Mouse (Mus musculus): ENCODE data around the gene Leng1. TPM values are rescaled to one million over a fixed set of nuclear protein-coding genes. Genes with fewer than 3 reads are reported as not detected.
A peak's percentile ranks its signal among the peaks of the same experiment; 100 is the strongest.

The Leng1 gene
- polyA plus RNA-seq, 1 experiment from 2014 or later: 25.7 TPM

DNA sequence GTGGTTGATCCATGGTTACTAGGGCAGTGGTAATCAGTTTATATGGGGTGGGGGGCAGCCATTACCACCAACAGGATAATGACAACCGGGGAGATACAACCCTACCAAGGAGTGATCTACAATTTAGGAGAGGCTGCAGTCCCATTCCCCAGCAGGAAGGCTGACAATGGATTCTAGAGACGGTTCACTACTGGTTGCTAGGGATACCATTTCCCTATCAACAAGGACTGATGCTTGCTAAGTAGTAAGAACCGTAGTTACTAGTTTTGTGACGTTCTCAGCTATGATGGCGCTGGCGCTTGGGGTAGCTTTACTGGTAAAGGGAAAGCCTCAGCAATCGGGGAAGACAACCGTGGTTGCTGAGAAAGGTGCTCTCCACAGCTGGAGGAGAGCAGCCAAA is 19.1 kb upstream of the Leng1 start:
- peak; percentile 43 for ATAC-seq (ENCODE audit: low FRiP score, low read depth)
- H3K4me1 ChIP-seq: peaks cover 13% of the 10 kb centered on the region
- no peaks in the 10 kb centered on the region for H3K27me3 ChIP-seq (replicated peaks)
- H3K9me3 ChIP-seq: no peaks in the 10 kb centered on the region
- 71% methylated on average over 8 of the region's 8 CpGs for WGBS
- H3K4me2 ChIP-seq (replicated peaks): no peak overlapping the region
- H3K9ac ChIP-seq: no peak overlapping the region
- peaks cover 18% of the 10 kb centered on the region; the same call in 1 of the 2 replicates for H3K36me3 ChIP-seq
- H3K27ac ChIP-seq: peak overlapping the region; percentile 11; the same call in 1 of the 2 replicates
- H3K4me3 ChIP-seq: no peak overlapping the region

DNA sequence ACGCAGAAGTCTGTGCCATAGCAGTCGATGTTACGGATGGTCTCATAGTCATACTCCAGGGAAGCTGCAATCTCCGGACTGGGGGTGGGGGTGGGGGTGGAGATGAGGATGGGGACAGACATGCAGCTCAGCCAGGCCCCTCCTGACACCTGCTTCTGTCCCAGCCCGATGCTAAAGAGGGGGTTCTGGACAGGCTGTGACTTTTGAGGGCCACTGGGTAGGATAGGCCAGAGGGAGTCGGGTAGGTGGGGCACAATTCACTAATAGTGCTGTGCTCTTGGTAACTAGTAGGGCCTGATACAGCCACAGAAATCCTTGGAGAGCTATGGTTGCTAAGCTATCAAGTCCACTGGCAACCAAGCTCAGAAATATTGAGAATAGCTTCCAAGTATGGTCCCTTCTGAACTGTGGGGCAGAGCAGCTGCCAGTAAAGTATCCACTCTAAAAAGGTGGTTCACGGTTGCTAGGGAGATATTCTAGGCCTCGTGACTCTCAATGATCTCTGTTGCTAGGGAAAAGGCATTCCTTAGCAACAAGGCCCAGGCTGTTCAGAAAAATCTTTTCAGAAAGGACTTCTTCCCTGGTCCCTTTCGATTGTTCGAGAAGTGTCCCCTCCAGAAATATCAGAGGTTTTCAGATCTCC is 18.4 kb upstream of the Leng1 start:
- Histone ChIP-seq H3K4me3 (no peak overlapping the region), H3K4me1 (peaks cover 13% of the 10 kb centered on the region), H3K36me3 (peaks cover 18% of the 10 kb centered on the region; the same call in 1 of the 2 replicates), H3K27me3 (replicated peaks) (no peaks in the 10 kb centered on the region), H3K27ac (peak overlapping the region; percentile 11; the same call in 1 of the 2 replicates), H3K9me3 (no peaks in the 10 kb centered on the region), H3K9ac (no peak overlapping the region), H3K4me2 (replicated peaks) (no peak overlapping the region)
- peak; percentile 68 for ATAC-seq (ENCODE audit: low FRiP score, low read depth)
- 63% methylated on average over 10 of the region's 10 CpGs for WGBS

DNA sequence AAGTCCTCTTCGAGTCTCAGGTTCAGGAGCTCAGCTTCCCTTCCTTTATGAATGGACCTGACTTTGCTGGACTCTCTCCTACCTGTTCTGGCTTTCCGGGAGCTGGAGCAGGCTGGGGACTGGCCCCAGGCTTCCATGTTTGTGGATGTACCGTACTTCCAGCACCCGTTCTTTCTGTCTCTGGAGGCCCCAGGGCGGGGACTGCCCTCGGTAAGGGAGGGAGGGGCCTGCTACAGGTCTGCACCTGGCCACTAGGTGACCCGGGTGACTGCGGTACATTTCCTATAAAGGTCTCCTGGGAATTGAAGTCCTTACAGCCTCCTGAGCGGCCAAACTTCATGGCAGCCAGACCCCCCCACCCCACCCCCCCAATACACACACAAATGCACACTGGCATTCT is 11.7 kb upstream of the Leng1 start, which contains the start of gene Tmc4:
Gene Tmc4 (minus strand): TSS at position 212 of the 400 bp plus-strand sequence.
- H3K27ac ChIP-seq: no peak within 1 kb of the TSS
- peaks cover 6% of the 10 kb centered on the region for H3K36me3 ChIP-seq
- ATAC-seq (ENCODE audit: low FRiP score, low read depth): no peak
- no peak within 1 kb of the TSS for H3K4me2 ChIP-seq (replicated peaks)
- no peaks in the 10 kb centered on the region for H3K9me3 ChIP-seq
- 55% methylated on average over 9 of the region's 9 CpGs for WGBS
- no peaks in the 10 kb centered on the region for H3K27me3 ChIP-seq (replicated peaks)
- H3K4me3 ChIP-seq: no peak within 1 kb of the TSS
- no peaks in the 10 kb centered on the region for H3K4me1 ChIP-seq
- H3K9ac ChIP-seq: no peak within 1 kb of the TSS

DNA sequence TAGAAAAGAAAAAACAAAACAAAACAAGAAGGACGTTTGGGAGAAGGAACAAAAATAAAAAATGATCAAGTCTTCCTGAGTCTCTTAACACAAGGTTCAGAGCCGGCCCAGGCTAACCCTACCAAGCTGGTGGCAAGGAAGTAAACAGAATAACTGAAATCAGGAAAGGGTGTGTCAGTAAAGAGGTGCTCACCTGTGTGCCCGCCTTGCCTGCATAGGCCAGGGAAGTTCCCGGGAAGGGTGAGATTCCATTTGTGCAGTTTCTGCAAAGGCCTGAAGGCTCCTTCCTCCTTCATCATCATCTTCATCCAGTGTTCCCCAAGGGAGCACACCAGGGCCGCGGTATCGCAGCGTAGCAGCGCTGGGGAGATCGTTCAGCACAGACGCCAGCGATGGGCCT is 10.7 kb upstream of the Leng1 start:
- no peaks in the 10 kb centered on the region for H3K27me3 ChIP-seq (replicated peaks)
- no peak overlapping the region for H3K4me2 ChIP-seq (replicated peaks)
- no peak overlapping the region for H3K4me3 ChIP-seq
- peaks cover 6% of the 10 kb centered on the region for H3K36me3 ChIP-seq
- H3K9ac ChIP-seq: no peak overlapping the region
- WGBS: 90% methylated on average over 12 of the region's 12 CpGs
- no peaks in the 10 kb centered on the region for H3K9me3 ChIP-seq
- H3K4me1 ChIP-seq: no peaks in the 10 kb centered on the region
- no peak overlapping the region for H3K27ac ChIP-seq
- no peak for ATAC-seq (ENCODE audit: low FRiP score, low read depth)

DNA sequence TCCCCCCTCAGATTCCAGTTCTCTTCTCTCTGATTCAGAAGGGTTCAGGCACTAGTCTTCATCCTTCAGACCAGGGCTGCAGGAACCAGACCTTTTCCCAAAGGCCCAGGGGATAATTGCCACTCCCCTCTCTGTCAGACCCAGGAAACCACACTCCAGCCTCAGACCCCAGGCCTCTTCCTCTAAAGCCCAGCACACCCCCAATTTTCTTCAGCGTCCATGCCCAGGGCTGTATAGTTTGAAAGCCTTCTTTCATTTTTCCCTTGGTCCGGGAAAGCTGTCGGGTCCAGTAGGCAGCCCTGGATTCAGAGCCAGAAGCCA is 9.5 kb upstream of the Leng1 start:
- H3K27ac ChIP-seq: no peak overlapping the region
- H3K4me1 ChIP-seq: no peaks in the 10 kb centered on the region

DNA sequence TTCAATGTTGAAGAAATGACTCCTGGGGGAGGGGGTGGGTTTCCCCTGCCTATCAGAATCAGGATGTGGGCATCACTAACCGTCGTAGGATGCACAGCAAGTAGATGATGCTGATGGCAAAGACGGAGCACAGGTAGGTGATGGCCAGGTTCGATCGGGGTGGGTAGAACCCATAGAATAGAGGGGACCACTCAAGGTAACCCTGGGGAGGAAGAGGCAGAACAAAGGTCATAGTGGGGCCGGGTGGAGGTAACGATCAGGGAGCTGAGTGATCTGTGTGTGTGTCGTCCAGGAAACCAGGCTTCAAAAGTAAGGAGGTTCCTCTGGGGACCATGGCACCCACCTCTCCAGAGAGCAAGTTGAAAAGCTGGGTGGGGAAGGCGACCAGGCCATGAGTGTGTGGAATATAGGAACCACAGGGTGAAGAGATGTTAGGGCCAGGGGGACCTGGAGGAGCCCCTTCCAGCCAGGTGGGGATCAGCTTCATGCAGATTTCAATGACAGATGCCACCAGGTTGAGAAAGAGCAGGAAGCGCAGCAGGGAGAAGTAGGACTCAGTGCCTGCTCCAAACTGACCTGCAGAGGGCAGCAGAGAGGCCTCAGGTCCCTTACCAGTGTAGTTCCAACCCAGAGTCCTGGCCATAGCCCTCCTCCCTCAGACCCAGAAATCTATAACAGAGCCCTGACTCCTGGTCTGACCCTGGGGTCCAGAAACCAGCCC is 9.0 kb upstream of the Leng1 start:
- H3K4me1 ChIP-seq: no peaks in the 10 kb centered on the region
- peak; percentile 81 for ATAC-seq (ENCODE audit: low FRiP score, low read depth)
- H3K9me3 ChIP-seq: no peaks in the 10 kb centered on the region
- H3K36me3 ChIP-seq: peaks cover 6% of the 10 kb centered on the region
- no peaks in the 10 kb centered on the region for H3K27me3 ChIP-seq (replicated peaks)
- H3K4me2 ChIP-seq (replicated peaks): no peak overlapping the region
- H3K27ac ChIP-seq: no peak overlapping the region
- 77% methylated on average over 10 of the region's 10 CpGs for WGBS
- H3K4me3 ChIP-seq: no peak overlapping the region
- no peak overlapping the region for H3K9ac ChIP-seq

More for the DNA sequence above, 9.5 kb upstream of the Leng1 start:
- no peak overlapping the region for H3K4me3 ChIP-seq
- H3K9ac ChIP-seq: no peak overlapping the region
- no peak overlapping the region for H3K4me2 ChIP-seq (replicated peaks)
- no peak for ATAC-seq (ENCODE audit: low FRiP score, low read depth)
- peaks cover 6% of the 10 kb centered on the region for H3K36me3 ChIP-seq
- 78% methylated on average over 3 of the region's 3 CpGs for WGBS
- H3K9me3 ChIP-seq: no peaks in the 10 kb centered on the region
- no peaks in the 10 kb centered on the region for H3K27me3 ChIP-seq (replicated peaks)

DNA sequence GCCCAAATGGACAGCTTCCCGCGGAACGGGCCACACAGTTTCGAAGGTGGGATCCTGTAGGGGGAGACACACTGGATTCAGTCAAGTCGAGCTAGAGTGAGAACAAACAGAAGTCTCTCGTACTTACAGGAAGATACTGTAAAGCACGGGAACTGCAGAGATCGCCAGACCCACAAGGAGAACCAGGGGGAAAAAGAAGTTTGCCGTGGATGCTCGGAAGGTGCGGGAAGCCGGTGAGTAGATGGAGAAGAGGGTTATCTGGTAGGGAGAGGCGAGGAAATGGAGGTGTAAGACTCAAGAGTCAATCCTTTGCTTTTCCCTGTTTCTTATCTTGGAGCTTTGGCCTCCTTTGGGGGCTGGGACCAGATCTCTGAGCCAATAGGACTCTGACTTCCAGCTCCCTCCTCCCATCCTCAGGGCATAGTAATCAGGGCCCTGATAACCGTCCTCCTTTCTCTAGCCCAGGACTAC is 1.3 kb upstream of the Leng1 start:
- Histone ChIP-seq H3K4me3 (no peak overlapping the region), H3K9ac (no peak overlapping the region), H3K36me3 (peaks cover 17% of the 10 kb centered on the region), H3K4me2 (replicated peaks) (no peak overlapping the region), H3K9me3 (no peaks in the 10 kb centered on the region), H3K4me1 (peaks cover 15% of the 10 kb centered on the region), H3K27ac (no peak overlapping the region), H3K27me3 (replicated peaks) (no peaks in the 10 kb centered on the region)
- ATAC-seq (ENCODE audit: low FRiP score, low read depth): no peak
- 19% methylated on average over 14 of the region's 14 CpGs for WGBS

DNA sequence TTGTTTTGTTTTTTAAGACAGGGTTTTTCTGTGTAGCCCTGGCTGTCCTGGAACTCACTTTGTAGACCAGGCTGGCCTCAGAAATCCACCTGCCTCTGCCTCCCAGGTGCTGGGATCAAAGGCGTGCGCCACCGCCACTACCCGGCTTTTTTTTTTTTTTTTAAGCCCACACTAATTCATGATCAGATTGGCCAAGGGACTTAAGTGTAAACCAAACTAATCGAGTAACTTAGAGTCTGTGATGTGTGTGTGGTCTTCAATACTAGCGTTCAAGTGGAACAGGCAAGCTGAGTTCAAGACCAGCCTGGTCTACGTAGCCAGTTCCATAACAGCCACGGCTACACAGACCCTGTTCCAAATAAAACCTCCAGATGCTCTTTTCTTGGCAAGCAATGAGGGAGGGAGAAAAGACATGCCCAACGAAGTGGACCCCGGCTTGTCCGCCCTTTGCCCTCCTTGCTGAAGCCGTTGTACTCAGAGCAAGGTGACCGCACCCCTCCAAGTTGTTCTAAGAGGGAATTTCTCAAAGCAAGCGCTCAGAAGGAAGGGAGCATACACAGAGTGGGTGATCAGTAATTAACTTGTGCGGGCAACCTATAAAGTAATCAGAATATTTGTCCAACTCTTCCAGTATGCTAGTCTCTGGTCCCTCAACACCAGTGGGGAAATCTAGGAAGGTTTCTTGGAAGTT is 971 bp downstream of the Leng1 start:
- H3K27ac ChIP-seq: peak overlapping the region; percentile 62; the same call in 1 of the 2 replicates
- H3K4me2 ChIP-seq (replicated peaks): peak overlapping the region; percentile 77
- peak; percentile 39 for ATAC-seq (ENCODE audit: low FRiP score, low read depth)

DNA sequence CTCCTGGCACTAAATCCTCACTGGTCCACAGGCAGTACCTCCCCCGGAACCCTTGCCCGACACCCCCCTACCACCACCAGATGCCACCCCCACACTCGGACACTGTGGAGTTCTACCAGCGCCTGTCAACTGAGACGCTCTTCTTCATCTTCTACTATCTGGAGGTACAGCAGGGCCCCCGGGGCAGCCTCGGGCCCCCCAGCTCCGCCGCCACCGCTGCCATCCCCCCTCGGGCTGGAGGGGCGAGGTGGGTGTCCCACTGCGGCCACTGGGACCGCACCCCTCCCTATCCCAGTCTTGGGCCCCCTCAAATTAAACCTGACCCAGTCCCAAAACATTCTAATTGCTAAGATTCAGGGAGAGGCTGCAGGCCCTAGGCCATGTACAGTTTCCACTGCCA is 7.1 kb downstream of the Leng1 start:
- 97% methylated on average over 14 of the region's 14 CpGs for WGBS
- Histone ChIP-seq H3K4me1 (peaks cover 2% of the 10 kb centered on the region), H3K9ac (no peak overlapping the region), H3K4me3 (no peak overlapping the region), H3K4me2 (replicated peaks) (no peak overlapping the region), H3K36me3 (peaks cover 98% of the 10 kb centered on the region), H3K9me3 (no peaks in the 10 kb centered on the region), H3K27ac (no peak overlapping the region), H3K27me3 (replicated peaks) (no peaks in the 10 kb centered on the region)
- no peak for ATAC-seq (ENCODE audit: low FRiP score, low read depth)

More for the DNA sequence above, 971 bp downstream of the Leng1 start:
- peak overlapping the region; percentile 69 for H3K4me3 ChIP-seq
- peaks cover 15% of the 10 kb centered on the region for H3K4me1 ChIP-seq
- peak overlapping the region; percentile 79 for H3K9ac ChIP-seq
- 34% methylated on average over 15 of the region's 15 CpGs for WGBS
- H3K27me3 ChIP-seq (replicated peaks): no peaks in the 10 kb centered on the region
- no peaks in the 10 kb centered on the region for H3K9me3 ChIP-seq
- peaks cover 38% of the 10 kb centered on the region for H3K36me3 ChIP-seq

DNA sequence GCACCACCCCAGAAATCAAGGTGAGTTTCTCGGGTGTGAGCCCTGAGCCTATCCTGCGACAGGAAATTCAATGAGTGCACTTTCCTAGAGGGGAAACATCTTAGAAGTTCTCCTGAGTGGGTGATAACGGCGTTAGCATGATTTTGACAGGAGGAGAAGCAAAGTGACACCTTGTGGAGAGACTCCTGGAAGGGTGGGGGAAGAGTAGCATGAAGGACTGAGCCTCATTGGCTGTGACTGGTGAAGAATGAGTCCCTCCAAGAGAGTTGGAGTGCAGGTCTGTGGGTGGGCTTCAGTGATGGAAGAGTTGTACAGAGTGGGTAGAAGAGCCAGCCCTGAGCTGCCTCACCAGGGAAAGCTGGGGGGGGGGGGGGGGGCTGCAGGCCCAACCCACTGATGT is 8.7 kb downstream of the Leng1 start:
- ATAC-seq (ENCODE audit: low FRiP score, low read depth): no peak
- Histone ChIP-seq H3K9ac (no peak overlapping the region), H3K9me3 (no peaks in the 10 kb centered on the region), H3K27ac (no peak overlapping the region), H3K36me3 (peaks cover 98% of the 10 kb centered on the region), H3K27me3 (replicated peaks) (no peaks in the 10 kb centered on the region), H3K4me3 (no peak overlapping the region), H3K4me2 (replicated peaks) (no peak overlapping the region), H3K4me1 (no peaks in the 10 kb centered on the region)
- WGBS: 93% methylated on average over 4 of the region's 4 CpGs

DNA sequence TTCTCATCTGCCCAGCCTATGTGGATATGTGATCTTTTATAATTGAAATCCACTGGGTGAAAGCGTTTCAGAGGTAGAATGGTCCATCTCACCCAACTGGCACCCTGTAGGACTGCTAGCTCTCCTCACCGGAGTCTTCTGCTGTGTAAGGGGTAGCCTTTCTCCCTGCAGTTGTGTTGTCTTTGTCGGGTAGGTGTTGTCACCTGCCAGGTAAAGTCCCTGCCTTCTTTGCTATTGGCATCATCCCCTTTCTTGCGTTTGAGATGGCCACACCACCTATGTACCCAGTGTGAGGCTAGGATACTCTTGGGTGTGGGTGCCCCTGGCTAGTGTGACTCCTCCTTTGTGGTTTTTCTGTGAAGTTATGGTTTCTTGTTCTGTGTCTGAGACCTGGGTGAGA is 19.0 kb downstream of the Leng1 start:
- ATAC-seq (ENCODE audit: low FRiP score, low read depth): no peak
- H3K36me3 ChIP-seq: peaks cover 20% of the 10 kb centered on the region
- H3K27ac ChIP-seq: no peak overlapping the region
- peak overlapping the region; percentile 95 for H3K4me2 ChIP-seq (replicated peaks)
- WGBS: 71% methylated on average over 4 of the region's 4 CpGs
- no peaks in the 10 kb centered on the region for H3K27me3 ChIP-seq (replicated peaks)
- H3K4me3 ChIP-seq: peak overlapping the region; percentile 90
- H3K9me3 ChIP-seq: no peaks in the 10 kb centered on the region
- peak overlapping the region; percentile 98 for H3K9ac ChIP-seq
- H3K4me1 ChIP-seq: peaks cover 34% of the 10 kb centered on the region

DNA sequence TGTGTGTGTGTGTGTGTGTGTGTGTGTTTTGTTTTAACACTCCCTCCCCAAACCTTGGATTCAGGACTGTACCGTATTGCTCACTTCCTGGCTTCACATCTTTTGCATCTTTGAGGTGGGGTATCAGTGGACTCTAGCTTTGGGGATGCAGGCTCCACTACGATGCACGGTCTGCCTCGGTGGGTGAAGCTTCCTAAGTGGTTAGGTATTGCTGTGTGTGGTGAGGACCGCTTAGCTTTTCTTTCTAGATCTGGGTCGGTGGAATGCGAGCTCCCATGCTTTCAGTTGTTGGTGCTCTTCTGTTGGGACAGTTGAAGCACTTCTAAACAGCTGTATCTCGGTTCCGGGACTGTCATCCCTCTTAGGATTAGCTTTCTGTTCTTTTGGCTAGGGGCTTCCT is 19.5 kb downstream of the Leng1 start:
- H3K4me3 ChIP-seq: peak overlapping the region; percentile 90
- no peaks in the 10 kb centered on the region for H3K27me3 ChIP-seq (replicated peaks)
- no peaks in the 10 kb centered on the region for H3K9me3 ChIP-seq
- ATAC-seq (ENCODE audit: low FRiP score, low read depth): no peak
- peaks cover 34% of the 10 kb centered on the region for H3K4me1 ChIP-seq
- no peak overlapping the region for H3K27ac ChIP-seq
- peak overlapping the region; percentile 98 for H3K9ac ChIP-seq
- H3K36me3 ChIP-seq: peaks cover 20% of the 10 kb centered on the region
- 32% methylated on average over 9 of the region's 9 CpGs for WGBS
- peak overlapping the region; percentile 95 for H3K4me2 ChIP-seq (replicated peaks)

All from neural tube, embryonic 12.5 days (tissue).